Mouse (Mus musculus): ENCODE results near the gene Cntf. TPM values are rescaled to one million over a fixed set of nuclear protein-coding genes. Genes with fewer than 3 reads are reported as not detected.

The Cntf gene
- polyA plus RNA-seq (2015; fragmentation: Nextera tagmentation; extraction: Ambion mirVana) = 1.2 TPM in 2 replicates

DNA sequence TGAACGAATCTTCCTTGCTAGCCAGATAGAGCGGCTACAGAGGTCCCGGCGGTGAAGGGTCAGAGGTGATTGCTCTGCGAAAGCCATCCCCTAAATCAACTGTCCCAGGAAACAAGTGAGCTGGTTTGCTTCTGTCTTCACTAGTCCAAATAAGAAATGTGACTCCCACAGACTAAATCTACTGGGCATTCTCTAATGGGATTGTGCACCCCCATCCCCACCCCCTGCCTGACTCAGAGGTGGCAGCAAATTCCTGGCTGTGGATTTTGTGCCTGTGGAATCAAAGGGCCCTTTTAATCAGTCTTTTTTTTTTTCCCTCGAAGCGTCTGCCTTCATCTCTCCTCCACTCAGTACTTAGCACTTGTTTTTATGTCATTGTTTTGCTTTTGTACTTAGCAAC, at the start of gene Cntf:
Gene Cntf (minus strand): TSS at position 325 of the 400 bp plus-strand sequence.
- Histone ChIP-seq H3K36me3 (peaks cover 30% of the 10 kb centered on the region), H3K4me1 (no peaks in the 10 kb centered on the region)
- WGBS = 65% methylated on average over 7 of the region's 7 CpGs

GRCm38 (mm10) chr19:12813883-12814282, 48.5 kb upstream of the Cntf start:
- 85% methylated on average over 1 of the region's 1 CpGs for WGBS

More for the DNA sequence above, at the start of gene Cntf:
- Histone ChIP-seq H3K4me3 (replicated peaks) (no peak within 1 kb of the TSS), H3K9ac (no peak within 1 kb of the TSS), H3K4me2 (no peak within 1 kb of the TSS), H3K9me3 (no peaks in the 10 kb centered on the region), H3K27me3 (replicated peaks) (no peaks in the 10 kb centered on the region), H3K27ac (no peak within 1 kb of the TSS)
- no peak for ATAC-seq (ENCODE audit: insufficient read depth, low FRiP score, low read depth)

DNA sequence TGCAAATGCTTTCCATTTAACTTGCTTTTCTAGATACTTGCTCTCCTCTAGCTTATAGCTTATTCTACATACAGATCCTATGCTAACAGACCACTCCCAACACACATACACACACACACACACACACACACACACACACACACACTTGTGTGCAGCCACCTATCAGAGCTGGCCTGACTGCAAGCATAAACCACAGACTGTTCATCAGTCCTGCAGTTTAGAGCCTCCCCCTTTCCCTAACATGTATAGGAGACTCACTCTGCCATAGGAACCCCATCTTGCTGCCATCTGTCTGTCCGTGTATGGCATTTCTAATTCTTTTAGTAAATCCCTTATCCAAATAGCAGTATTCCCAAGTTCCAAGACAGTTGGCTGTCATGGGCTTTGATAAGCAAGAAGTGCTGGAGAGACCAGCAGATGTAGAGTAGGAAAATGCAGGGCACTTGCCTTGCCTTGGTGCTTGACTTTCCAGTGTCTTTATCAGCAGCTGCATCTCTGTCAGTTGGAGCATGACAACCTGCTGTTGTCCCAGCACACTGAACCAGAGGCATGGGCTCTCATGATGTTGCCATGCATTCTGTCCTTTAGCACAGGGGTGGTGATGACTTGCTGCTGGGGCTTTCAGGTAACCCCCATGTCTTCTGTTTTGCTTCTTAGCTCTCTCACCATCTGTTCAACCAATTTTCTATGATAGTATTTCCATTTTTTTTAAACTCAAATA, 47.4 kb upstream of the Cntf start:
- WGBS = 59% methylated on average over 1 of the region's 1 CpGs
- Histone ChIP-seq H3K9me3 (no peaks in the 10 kb centered on the region), H3K4me2 (no peak overlapping the region), H3K27ac (no peak overlapping the region), H3K4me3 (replicated peaks) (no peak overlapping the region), H3K36me3 (no peaks in the 10 kb centered on the region), H3K9ac (no peak overlapping the region), H3K4me1 (no peaks in the 10 kb centered on the region), H3K27me3 (replicated peaks) (no peaks in the 10 kb centered on the region)
- no peak for ATAC-seq (ENCODE audit: insufficient read depth, low FRiP score, low read depth)

More at GRCm38 (mm10) chr19:12813883-12814282, 48.5 kb upstream of the Cntf start:
- H3K9me3 ChIP-seq = no peaks in the 10 kb centered on the region
- H3K27ac ChIP-seq = no peak overlapping the region
- H3K36me3 ChIP-seq = no peaks in the 10 kb centered on the region
- H3K4me3 ChIP-seq (replicated peaks) = no peak overlapping the region
- no peaks in the 10 kb centered on the region for H3K27me3 ChIP-seq (replicated peaks)
- H3K4me2 ChIP-seq = no peak overlapping the region
- no peak overlapping the region for H3K9ac ChIP-seq
- no peak for ATAC-seq (ENCODE audit: insufficient read depth, low FRiP score, low read depth)
- no peaks in the 10 kb centered on the region for H3K4me1 ChIP-seq

DNA sequence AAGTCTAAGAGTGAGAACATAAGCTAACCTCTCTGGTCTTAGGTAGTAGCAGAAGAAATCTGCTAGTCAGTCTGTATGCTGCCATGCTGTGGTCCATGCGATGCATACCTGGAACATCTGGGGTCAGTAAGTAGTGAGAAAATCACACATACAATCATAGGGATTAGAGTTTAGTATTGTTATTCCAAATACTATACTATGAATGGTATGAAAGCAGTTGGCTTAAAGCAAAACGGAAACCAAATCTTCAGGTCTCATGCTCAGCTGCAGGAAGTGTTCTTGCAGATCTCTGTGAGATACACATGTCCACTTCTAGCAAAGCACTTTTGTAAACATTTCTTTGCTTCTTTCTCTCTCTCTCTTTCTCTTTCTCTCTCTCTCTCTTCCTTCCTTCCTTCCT, 40.8 kb upstream of the Cntf start:
- ATAC-seq (ENCODE audit: insufficient read depth, low FRiP score, low read depth) = no peak
- Histone ChIP-seq H3K36me3 (no peaks in the 10 kb centered on the region), H3K4me1 (no peaks in the 10 kb centered on the region), H3K9ac (no peak overlapping the region), H3K27ac (no peak overlapping the region), H3K27me3 (replicated peaks) (no peaks in the 10 kb centered on the region), H3K4me3 (replicated peaks) (no peak overlapping the region), H3K9me3 (no peaks in the 10 kb centered on the region), H3K4me2 (no peak overlapping the region)
- WGBS = 66% methylated on average over 2 of the region's 2 CpGs

- WGBS = 83% methylated on average over 3 of the region's 3 CpGs
Observed at GRCm38 (mm10) chr19:12805730-12806129, 40.3 kb upstream of the Cntf start.

GRCm38 (mm10) chr19:12804237-12804636, 38.8 kb upstream of the Cntf start:
- Histone ChIP-seq H3K27ac (no peak overlapping the region), H3K4me2 (no peak overlapping the region), H3K4me1 (no peaks in the 10 kb centered on the region), H3K27me3 (replicated peaks) (no peaks in the 10 kb centered on the region), H3K4me3 (replicated peaks) (no peak overlapping the region), H3K9ac (no peak overlapping the region), H3K36me3 (no peaks in the 10 kb centered on the region), H3K9me3 (no peaks in the 10 kb centered on the region)
- no peak for ATAC-seq (ENCODE audit: insufficient read depth, low FRiP score, low read depth)
- 81% methylated on average over 1 of the region's 1 CpGs for WGBS

More at GRCm38 (mm10) chr19:12805730-12806129, 40.3 kb upstream of the Cntf start:
- Histone ChIP-seq H3K4me3 (replicated peaks) (no peak overlapping the region), H3K36me3 (no peaks in the 10 kb centered on the region), H3K4me1 (no peaks in the 10 kb centered on the region), H3K27me3 (replicated peaks) (no peaks in the 10 kb centered on the region), H3K9me3 (no peaks in the 10 kb centered on the region), H3K4me2 (no peak overlapping the region), H3K27ac (no peak overlapping the region), H3K9ac (no peak overlapping the region)
- no peak for ATAC-seq (ENCODE audit: insufficient read depth, low FRiP score, low read depth)

DNA sequence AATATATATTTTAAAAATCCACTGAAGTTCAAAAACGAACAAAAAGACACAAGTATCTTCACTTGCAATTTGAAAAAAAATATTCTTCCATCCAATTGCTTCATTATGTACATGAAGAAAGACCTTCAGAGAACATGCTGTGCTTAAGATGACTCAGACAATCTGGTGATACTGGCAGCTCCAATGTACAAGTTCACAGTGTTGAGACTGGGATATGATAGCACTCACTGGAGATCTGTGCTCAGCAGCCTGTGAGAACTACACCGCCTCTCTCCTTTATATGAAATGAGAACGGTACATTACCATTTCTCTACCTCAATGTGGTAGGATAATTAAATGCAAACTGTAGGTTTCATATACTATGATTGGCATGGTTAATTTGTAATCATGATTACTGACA, 37.4 kb upstream of the Cntf start:
- no peak overlapping the region for H3K9ac ChIP-seq
- 77% methylated on average over 3 of the region's 3 CpGs for WGBS
- H3K4me2 ChIP-seq = no peak overlapping the region
- no peaks in the 10 kb centered on the region for H3K27me3 ChIP-seq (replicated peaks)
- H3K36me3 ChIP-seq = no peaks in the 10 kb centered on the region
- no peak overlapping the region for H3K4me3 ChIP-seq (replicated peaks)
- ATAC-seq (ENCODE audit: insufficient read depth, low FRiP score, low read depth) = no peak
- no peak overlapping the region for H3K27ac ChIP-seq
- no peaks in the 10 kb centered on the region for H3K4me1 ChIP-seq
- H3K9me3 ChIP-seq = no peaks in the 10 kb centered on the region

- Histone ChIP-seq H3K27ac (no peak overlapping the region), H3K9me3 (no peaks in the 10 kb centered on the region), H3K36me3 (no peaks in the 10 kb centered on the region), H3K4me1 (no peaks in the 10 kb centered on the region), H3K27me3 (replicated peaks) (no peaks in the 10 kb centered on the region), H3K9ac (no peak overlapping the region), H3K4me2 (no peak overlapping the region), H3K4me3 (replicated peaks) (no peak overlapping the region)
- 61% methylated on average over 3 of the region's 3 CpGs for WGBS
- no peak for ATAC-seq (ENCODE audit: insufficient read depth, low FRiP score, low read depth)
Observed at GRCm38 (mm10) chr19:12801046-12801445, 35.6 kb upstream of the Cntf start.

DNA sequence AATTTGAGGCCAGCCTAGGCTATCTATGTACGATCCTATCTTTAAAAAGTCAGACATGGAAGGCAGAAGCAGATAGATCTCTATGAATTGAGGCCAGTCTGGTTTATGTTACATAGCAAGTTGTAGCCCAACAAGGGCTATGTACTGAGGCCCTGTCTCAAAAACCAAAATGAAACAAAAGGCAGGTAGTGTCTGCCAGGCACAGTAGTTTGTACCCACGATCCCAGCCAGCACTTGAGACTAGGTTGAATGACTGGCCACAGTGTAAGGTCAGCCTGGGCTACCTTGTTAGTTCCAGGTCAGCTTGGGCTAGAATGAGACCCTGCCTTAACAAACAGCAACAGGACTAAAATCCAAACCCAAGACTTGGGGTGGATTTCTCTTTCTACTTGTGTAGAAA, 35.2 kb upstream of the Cntf start:
- Histone ChIP-seq H3K27me3 (replicated peaks) (no peaks in the 10 kb centered on the region), H3K27ac (no peak overlapping the region), H3K4me3 (replicated peaks) (no peak overlapping the region), H3K9me3 (no peaks in the 10 kb centered on the region), H3K4me1 (no peaks in the 10 kb centered on the region), H3K9ac (no peak overlapping the region), H3K4me2 (no peak overlapping the region), H3K36me3 (no peaks in the 10 kb centered on the region)
- WGBS = 68% methylated on average over 2 of the region's 2 CpGs
- no peak for ATAC-seq (ENCODE audit: insufficient read depth, low FRiP score, low read depth)

GRCm38 (mm10) chr19:12799081-12799480, 33.6 kb upstream of the Cntf start:
- Histone ChIP-seq H3K36me3 (no peaks in the 10 kb centered on the region), H3K4me2 (no peak overlapping the region), H3K4me3 (replicated peaks) (no peak overlapping the region), H3K9me3 (no peaks in the 10 kb centered on the region), H3K4me1 (no peaks in the 10 kb centered on the region), H3K9ac (no peak overlapping the region), H3K27ac (no peak overlapping the region), H3K27me3 (replicated peaks) (no peaks in the 10 kb centered on the region)
- ATAC-seq (ENCODE audit: insufficient read depth, low FRiP score, low read depth) = no peak
- WGBS = 83% methylated on average over 3 of the region's 3 CpGs

- no peak overlapping the region for H3K4me2 ChIP-seq
- whole genome bisulfite sequencing = 72% methylated on average over 4 of the region's 4 CpGs
- no peak overlapping the region for H3K27ac ChIP-seq
- no peaks in the 10 kb centered on the region for H3K4me1 ChIP-seq
- H3K36me3 ChIP-seq = no peaks in the 10 kb centered on the region
- no peaks in the 10 kb centered on the region for H3K9me3 ChIP-seq
- no peak overlapping the region for H3K4me3 ChIP-seq (replicated peaks)
- H3K27me3 ChIP-seq (replicated peaks) = no peaks in the 10 kb centered on the region
- H3K9ac ChIP-seq = no peak overlapping the region
- ATAC-seq (ENCODE audit: insufficient read depth, low FRiP score, low read depth) = no peak
Observed at GRCm38 (mm10) chr19:12798404-12798803, 33.0 kb upstream of the Cntf start.

DNA sequence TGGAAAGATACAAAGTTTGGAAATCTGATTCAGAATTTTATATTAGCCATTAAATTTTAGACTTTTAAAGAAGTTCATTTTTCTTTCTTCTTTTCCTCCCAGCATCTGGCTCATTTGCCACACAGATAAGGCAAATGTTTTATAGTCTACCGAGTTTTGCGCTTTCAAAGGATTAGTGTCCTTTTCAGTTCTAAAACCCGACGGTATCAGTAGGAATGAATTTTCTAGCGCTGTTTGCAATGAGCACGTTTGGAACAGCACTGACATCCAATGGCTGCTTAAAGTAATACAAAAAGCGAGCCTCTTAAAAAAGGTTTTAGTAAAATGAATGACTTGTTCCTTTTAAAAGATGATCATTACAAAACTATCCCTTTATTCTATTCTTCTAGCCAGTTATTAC, 31.6 kb upstream of the Cntf start:
- Histone ChIP-seq H3K4me2 (peak overlapping the region; percentile 74), H3K9me3 (no peaks in the 10 kb centered on the region), H3K4me3 (replicated peaks) (peak overlapping the region; percentile 96), H3K27me3 (replicated peaks) (no peaks in the 10 kb centered on the region), H3K9ac (peak overlapping the region; percentile 55; the same call in 1 of the 2 replicates), H3K4me1 (no peaks in the 10 kb centered on the region), H3K27ac (peak overlapping the region; percentile 100), H3K36me3 (no peaks in the 10 kb centered on the region)
- 0% methylated on average over 7 of the region's 7 CpGs for WGBS
- ATAC-seq (ENCODE audit: insufficient read depth, low FRiP score, low read depth) = no peak

Data from stomach, embryonic 15.5 days (tissue).